Mouse (Mus musculus): Measurements from ENCODE around the gene Dot1l. TPM values are rescaled to one million over a fixed set of nuclear protein-coding genes. Genes with fewer than 3 reads are reported as not detected.
A peak's percentile ranks its signal among the peaks of the same experiment; 100 is the strongest.

Dot1l gene
- 13.6 and 19.3 TPM in 2 replicates for polyA plus RNA-seq (2014; fragmentation: Nextera tagmentation; extraction: Ambion mirVana)

DNA sequence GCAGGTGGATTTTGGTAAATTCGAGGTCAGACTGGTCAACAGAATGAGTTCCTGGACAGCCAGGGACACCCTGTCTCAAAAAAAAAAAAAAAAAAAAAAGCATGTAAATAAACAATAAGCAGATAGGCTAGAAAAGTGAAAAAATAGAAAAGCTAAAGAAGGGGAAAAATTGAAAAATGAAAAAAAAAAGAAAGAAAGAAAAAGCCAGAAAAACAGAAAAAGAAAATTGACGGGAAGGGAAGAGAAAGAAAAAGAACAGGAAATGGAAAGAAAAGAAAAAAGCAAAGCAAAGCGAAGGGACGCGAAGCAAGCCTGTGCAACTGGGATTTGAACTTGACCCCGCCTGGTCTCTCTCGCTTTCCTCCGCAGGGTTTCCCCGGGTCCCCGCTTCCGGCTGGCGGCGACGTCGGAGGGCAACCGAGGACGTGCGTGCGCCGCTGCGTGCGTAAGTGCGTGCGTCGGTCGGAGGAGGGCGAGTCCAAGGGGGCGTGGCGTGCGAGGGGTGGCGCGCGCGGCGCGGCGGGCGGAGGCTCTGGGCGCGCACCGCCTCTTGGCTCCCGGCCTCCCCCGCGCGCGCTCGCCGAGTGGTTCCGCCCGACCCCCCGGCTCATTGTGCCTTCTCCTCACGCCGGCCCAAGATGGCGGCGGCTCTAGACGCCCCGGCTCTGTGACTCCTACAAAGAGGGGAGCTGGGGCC lies at the start of gene Dot1l:
Dot1l (plus strand) TSS at position 613 of the 697 bp plus-strand sequence.
- Histone ChIP-seq H3K36me3 (ENCODE audit: control insufficient read depth, insufficient read depth, low read length) (no peaks in the 10 kb centered on the region), H3K9ac (ENCODE audit: low read length) (peak within 1 kb of the TSS; percentile 95), H3K27ac (ENCODE audit: low read depth, low read length) (peak within 1 kb of the TSS; percentile 77), H3K27me3 (replicated peaks; ENCODE audit: control insufficient read depth, insufficient read depth, low read length) (no peaks in the 10 kb centered on the region), H3K4me2 (ENCODE audit: low read length) (peak within 1 kb of the TSS; percentile 83), H3K4me1 (ENCODE audit: control insufficient read depth, insufficient read depth, low read length) (peaks cover 28% of the 10 kb centered on the region), H3K4me3 (ENCODE audit: low read depth, low read length) (peak within 1 kb of the TSS; percentile 97), H3K9me3 (replicated peaks; ENCODE audit: control insufficient read depth, low read length) (no peaks in the 10 kb centered on the region)
- ATAC-seq: peak; percentile 95
- DNase-seq (ENCODE audit: low spot score): peak; percentile 98
- 2% methylated on average over 35 of the region's 57 CpGs for WGBS

DNA sequence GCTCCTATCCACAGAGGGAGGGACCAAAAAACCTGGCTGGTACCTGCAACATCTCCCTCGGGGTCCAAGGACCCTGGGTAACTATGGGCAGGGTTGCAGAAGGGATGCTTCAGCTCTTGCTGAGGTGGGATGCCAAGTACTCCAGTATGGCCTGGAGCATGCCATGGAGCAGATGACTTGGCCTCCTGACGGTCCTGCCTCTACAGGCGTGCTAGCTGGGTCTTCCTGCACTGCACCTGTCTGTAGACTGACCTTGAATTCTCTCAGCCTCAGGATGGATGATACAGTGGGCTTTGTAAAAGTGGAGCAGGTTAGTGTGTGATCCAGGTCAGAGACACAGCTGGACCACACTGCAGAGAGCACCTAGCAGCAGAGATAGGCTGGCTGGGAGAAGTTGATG lies 49.5 kb upstream of the Dot1l start:
- H3K9ac ChIP-seq (ENCODE audit: low read length): no peak overlapping the region
- DNase-seq (ENCODE audit: low spot score) (no peak), ATAC-seq (no peak)
- peaks cover 52% of the 10 kb centered on the region for H3K36me3 ChIP-seq (ENCODE audit: control insufficient read depth, insufficient read depth, low read length)
- no peaks in the 10 kb centered on the region for H3K27me3 ChIP-seq (replicated peaks; ENCODE audit: control insufficient read depth, insufficient read depth, low read length)
- no peak overlapping the region for H3K4me3 ChIP-seq (ENCODE audit: low read depth, low read length)
- H3K4me1 ChIP-seq (ENCODE audit: control insufficient read depth, insufficient read depth, low read length): peaks cover 13% of the 10 kb centered on the region
- WGBS: 83% methylated on average over 3 of the region's 3 CpGs
- no peak overlapping the region for H3K4me2 ChIP-seq (ENCODE audit: low read length)
- H3K9me3 ChIP-seq (replicated peaks; ENCODE audit: control insufficient read depth, low read length): no peaks in the 10 kb centered on the region
- no peak overlapping the region for H3K27ac ChIP-seq (ENCODE audit: low read depth, low read length)

DNA sequence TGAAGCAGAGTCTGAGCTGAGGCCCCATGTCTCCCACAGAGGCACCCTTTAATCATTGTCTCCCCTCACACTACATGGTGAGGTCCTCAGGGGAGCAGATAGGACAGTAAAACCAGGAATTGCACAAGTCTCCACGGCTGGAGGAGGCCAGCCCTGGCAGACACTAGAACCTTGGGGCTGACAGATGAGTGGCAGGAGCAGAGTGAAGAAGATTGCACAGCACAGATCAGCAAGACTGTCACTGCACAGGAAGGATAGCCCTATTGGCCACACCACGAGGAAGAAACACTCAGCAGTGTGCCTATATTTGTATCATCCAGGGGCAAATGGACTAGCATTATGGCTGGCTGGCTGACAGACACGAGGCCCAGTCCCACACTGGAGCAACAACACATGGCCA lies 44.2 kb upstream of the Dot1l start:
- no peaks in the 10 kb centered on the region for H3K9me3 ChIP-seq (replicated peaks; ENCODE audit: control insufficient read depth, low read length)
- no peak overlapping the region for H3K27ac ChIP-seq (ENCODE audit: low read depth, low read length)
- ATAC-seq (no peak), DNase-seq (ENCODE audit: low spot score) (no peak)
- no peak overlapping the region for H3K4me3 ChIP-seq (ENCODE audit: low read depth, low read length)
- H3K4me2 ChIP-seq (ENCODE audit: low read length): no peak overlapping the region
- no peak overlapping the region for H3K9ac ChIP-seq (ENCODE audit: low read length)
- no peaks in the 10 kb centered on the region for H3K4me1 ChIP-seq (ENCODE audit: control insufficient read depth, insufficient read depth, low read length)
- H3K27me3 ChIP-seq (replicated peaks; ENCODE audit: control insufficient read depth, insufficient read depth, low read length): no peaks in the 10 kb centered on the region
- 93% methylated on average over 3 of the region's 3 CpGs for WGBS
- H3K36me3 ChIP-seq (ENCODE audit: control insufficient read depth, insufficient read depth, low read length): peaks cover 100% of the 10 kb centered on the region

DNA sequence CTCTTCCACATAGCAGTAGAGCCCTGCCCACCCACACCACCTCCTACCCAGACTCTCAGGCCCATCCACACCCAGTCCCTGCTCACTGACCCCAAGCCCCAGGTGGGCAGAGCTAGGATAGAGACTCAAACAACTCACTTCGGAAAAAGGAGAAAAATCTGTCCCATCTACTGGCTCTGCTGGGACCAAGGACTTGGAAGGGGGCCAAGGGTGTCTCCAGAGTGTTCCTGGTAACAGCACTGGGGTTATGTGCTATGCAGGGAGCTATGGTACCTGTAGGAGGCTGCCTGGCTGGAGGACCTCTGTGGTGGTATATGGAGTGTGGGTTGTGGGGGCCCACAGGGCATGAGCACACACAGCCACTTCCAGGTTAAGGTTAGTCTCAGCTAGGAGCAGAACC lies 37.7 kb upstream of the Dot1l start:
- Histone ChIP-seq H3K4me2 (ENCODE audit: low read length) (no peak overlapping the region), H3K27me3 (replicated peaks; ENCODE audit: control insufficient read depth, insufficient read depth, low read length) (no peaks in the 10 kb centered on the region), H3K27ac (ENCODE audit: low read depth, low read length) (no peak overlapping the region), H3K9ac (ENCODE audit: low read length) (no peak overlapping the region), H3K4me3 (ENCODE audit: low read depth, low read length) (no peak overlapping the region), H3K4me1 (ENCODE audit: control insufficient read depth, insufficient read depth, low read length) (no peaks in the 10 kb centered on the region), H3K9me3 (replicated peaks; ENCODE audit: control insufficient read depth, low read length) (no peaks in the 10 kb centered on the region), H3K36me3 (ENCODE audit: control insufficient read depth, insufficient read depth, low read length) (peaks cover 100% of the 10 kb centered on the region)
- ATAC-seq (no peak), DNase-seq (ENCODE audit: low spot score) (no peak)
- 100% methylated on average over 1 of the region's 1 CpGs for WGBS

DNA sequence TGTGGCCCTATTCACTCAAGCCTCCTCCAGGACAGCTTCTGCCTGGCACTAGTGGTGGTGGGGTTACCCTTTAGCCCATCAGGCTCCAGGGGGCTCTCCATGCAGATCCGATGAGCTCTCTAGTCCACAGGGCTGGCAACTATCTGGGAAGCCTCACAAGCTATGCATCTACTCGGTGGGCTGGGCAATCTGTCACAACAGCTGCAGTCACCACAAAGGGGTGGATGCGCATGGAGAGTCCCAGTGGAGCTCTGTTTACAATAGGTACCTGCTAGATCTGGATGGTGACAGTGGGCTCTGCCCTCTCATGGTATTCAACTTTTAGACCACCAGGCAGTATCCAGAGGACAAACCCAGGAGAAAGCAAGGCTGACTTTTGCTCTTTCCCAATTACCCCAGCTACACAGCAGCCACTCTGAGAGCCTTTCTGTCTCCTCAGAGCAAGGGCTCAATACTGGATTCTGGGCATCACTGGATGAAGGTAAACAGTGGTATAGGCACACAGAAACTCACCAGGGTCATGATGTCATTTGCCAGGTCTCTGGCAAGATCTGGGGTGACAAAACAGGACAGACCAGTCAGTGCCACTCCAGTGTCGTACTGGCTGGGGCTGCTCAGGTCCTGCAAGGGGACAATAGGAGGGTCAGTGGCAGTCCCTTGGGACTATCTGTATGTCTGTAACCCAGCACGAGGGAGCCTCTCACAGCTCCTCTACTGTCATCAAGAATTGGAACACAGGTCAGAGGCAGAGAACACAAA lies 27.5 kb upstream of the Dot1l start:
- H3K4me2 ChIP-seq (ENCODE audit: low read length): no peak overlapping the region
- H3K36me3 ChIP-seq (ENCODE audit: control insufficient read depth, insufficient read depth, low read length): peaks cover 94% of the 10 kb centered on the region
- H3K9ac ChIP-seq (ENCODE audit: low read length): no peak overlapping the region
- no peaks in the 10 kb centered on the region for H3K27me3 ChIP-seq (replicated peaks; ENCODE audit: control insufficient read depth, insufficient read depth, low read length)
- no peak overlapping the region for H3K27ac ChIP-seq (ENCODE audit: low read depth, low read length)
- 92% methylated on average over 5 of the region's 5 CpGs for WGBS
- H3K9me3 ChIP-seq (replicated peaks; ENCODE audit: control insufficient read depth, low read length): no peaks in the 10 kb centered on the region
- no peak for DNase-seq (ENCODE audit: low spot score)
- H3K4me1 ChIP-seq (ENCODE audit: control insufficient read depth, insufficient read depth, low read length): no peaks in the 10 kb centered on the region
- ATAC-seq: no peak
- no peak overlapping the region for H3K4me3 ChIP-seq (ENCODE audit: low read depth, low read length)

DNA sequence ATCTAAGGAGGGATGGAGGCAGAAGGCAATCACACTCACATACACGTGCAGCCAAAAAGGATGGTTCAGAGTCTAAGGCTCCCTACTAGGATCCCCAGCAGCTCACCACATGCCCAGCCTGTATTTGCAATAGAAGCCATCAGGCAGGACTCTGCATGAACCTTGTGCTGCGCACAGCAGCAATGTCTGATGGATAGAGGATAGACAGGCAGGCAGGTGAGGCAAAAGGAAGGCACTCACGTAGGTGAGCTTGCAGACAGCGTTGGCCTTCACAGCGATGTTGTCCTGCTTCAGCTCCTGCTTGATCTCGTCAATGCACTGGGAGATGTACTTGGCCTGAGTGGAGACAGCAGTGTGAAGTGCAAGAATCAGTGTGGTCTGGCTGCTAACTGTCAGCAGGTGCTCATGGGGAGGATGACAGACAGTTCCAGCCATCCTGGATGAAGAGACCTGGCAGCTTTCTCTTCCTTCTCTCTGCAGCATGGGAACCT lies 22.4 kb upstream of the Dot1l start:
- no peak overlapping the region for H3K4me3 ChIP-seq (ENCODE audit: low read depth, low read length)
- no peak overlapping the region for H3K27ac ChIP-seq (ENCODE audit: low read depth, low read length)
- peaks cover 60% of the 10 kb centered on the region for H3K36me3 ChIP-seq (ENCODE audit: control insufficient read depth, insufficient read depth, low read length)
- no peak overlapping the region for H3K4me2 ChIP-seq (ENCODE audit: low read length)
- H3K9me3 ChIP-seq (replicated peaks; ENCODE audit: control insufficient read depth, low read length): no peaks in the 10 kb centered on the region
- DNase-seq (ENCODE audit: low spot score) (no peak), ATAC-seq (no peak)
- no peaks in the 10 kb centered on the region; the same call in 1 of the 2 replicates for H3K4me1 ChIP-seq (ENCODE audit: control insufficient read depth, insufficient read depth, low read length)
- no peak overlapping the region for H3K9ac ChIP-seq (ENCODE audit: low read length)
- 95% methylated on average over 6 of the region's 6 CpGs for WGBS
- no peaks in the 10 kb centered on the region for H3K27me3 ChIP-seq (replicated peaks; ENCODE audit: control insufficient read depth, insufficient read depth, low read length)

DNA sequence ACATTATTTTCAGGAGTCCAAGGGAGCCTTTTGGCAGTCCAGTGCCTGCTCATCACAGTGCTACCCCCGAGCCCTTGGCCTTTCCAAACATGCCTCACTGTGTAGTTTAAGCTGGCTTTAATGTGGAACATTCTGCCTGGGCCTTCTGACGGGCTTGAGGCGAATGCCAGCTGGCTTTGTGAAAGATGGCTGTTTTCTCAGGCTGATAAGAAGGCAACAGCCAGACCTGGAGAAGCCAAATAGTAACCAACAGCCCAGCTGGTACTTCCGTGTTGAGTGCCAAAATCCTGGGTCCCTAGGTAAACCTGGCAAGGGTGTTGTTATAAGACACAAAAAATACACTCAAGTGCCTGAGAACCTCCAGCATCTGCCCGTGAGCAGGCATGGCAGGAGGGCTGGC lies 18.3 kb upstream of the Dot1l start:
- peak overlapping the region; percentile 55 for H3K27ac ChIP-seq (ENCODE audit: low read depth, low read length)
- ATAC-seq (peak; percentile 16; the same call in 1 of the 2 replicates), DNase-seq (ENCODE audit: low spot score) (peak; percentile 60)
- WGBS: 74% methylated on average over 5 of the region's 5 CpGs
- H3K9ac ChIP-seq (ENCODE audit: low read length): no peak overlapping the region
- no peak overlapping the region for H3K4me2 ChIP-seq (ENCODE audit: low read length)
- H3K9me3 ChIP-seq (replicated peaks; ENCODE audit: control insufficient read depth, low read length): no peaks in the 10 kb centered on the region
- no peaks in the 10 kb centered on the region for H3K27me3 ChIP-seq (replicated peaks; ENCODE audit: control insufficient read depth, insufficient read depth, low read length)
- H3K4me1 ChIP-seq (ENCODE audit: control insufficient read depth, insufficient read depth, low read length): peaks cover 18% of the 10 kb centered on the region
- H3K4me3 ChIP-seq (ENCODE audit: low read depth, low read length): no peak overlapping the region
- H3K36me3 ChIP-seq (ENCODE audit: control insufficient read depth, insufficient read depth, low read length): peaks cover 23% of the 10 kb centered on the region

DNA sequence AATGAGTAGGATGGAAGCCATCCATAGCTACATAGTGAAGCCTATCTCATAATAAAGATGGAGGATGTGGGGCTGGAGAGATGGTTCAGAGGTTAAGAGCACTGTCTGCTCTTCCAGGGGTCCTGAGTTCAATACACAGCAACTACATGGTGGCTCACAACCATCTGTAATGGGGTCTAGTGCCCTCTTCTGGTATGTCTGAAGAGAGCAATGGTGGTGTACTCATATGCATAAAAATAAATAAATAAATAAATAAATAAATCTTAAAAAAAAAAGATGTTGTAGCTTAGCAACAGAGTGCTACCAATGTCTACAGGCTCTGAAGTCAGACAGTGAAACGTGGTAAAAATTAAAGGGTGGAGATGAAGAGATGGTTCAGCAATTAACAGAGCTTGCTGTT lies 16.3 kb upstream of the Dot1l start:
- DNase-seq (ENCODE audit: low spot score) (no peak), ATAC-seq (no peak)
- Histone ChIP-seq H3K9ac (ENCODE audit: low read length) (no peak overlapping the region), H3K9me3 (replicated peaks; ENCODE audit: control insufficient read depth, low read length) (no peaks in the 10 kb centered on the region), H3K36me3 (ENCODE audit: control insufficient read depth, insufficient read depth, low read length) (peaks cover 7% of the 10 kb centered on the region; the same call in 1 of the 2 replicates), H3K27ac (ENCODE audit: low read depth, low read length) (no peak overlapping the region), H3K27me3 (replicated peaks; ENCODE audit: control insufficient read depth, insufficient read depth, low read length) (no peaks in the 10 kb centered on the region), H3K4me3 (ENCODE audit: low read depth, low read length) (no peak overlapping the region), H3K4me2 (ENCODE audit: low read length) (no peak overlapping the region), H3K4me1 (ENCODE audit: control insufficient read depth, insufficient read depth, low read length) (peaks cover 18% of the 10 kb centered on the region)
- WGBS: 75% methylated on average over 1 of the region's 1 CpGs

DNA sequence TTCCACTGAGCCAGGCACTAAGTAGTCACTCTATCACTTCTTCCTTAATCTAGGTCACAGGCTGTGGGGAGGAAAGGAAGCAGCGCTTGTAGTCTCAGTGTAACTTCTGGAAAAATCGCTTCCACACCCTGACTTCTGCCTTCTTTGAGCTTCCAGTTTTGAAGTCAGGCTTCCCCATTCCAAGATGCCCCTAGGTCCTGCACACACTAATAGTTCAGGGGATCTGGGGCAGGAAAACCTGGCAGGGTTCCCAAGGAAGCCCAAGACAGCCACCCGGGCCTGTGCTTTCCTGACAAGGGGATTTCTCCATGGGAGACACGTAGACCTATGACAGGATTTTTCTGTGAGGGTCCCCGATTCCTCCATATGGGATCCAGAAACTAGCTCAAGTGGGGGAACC lies 13.9 kb upstream of the Dot1l start:
- Histone ChIP-seq H3K36me3 (ENCODE audit: control insufficient read depth, insufficient read depth, low read length) (0 out of 2 replicates have a peak, but pooled peaks cover 7% of the 10 kb centered on the region), H3K27me3 (replicated peaks; ENCODE audit: control insufficient read depth, insufficient read depth, low read length) (no peaks in the 10 kb centered on the region), H3K27ac (ENCODE audit: low read depth, low read length) (no peak overlapping the region), H3K4me3 (ENCODE audit: low read depth, low read length) (peak overlapping the region; percentile 98), H3K4me1 (ENCODE audit: control insufficient read depth, insufficient read depth, low read length) (peaks cover 18% of the 10 kb centered on the region), H3K9ac (ENCODE audit: low read length) (peak overlapping the region; percentile 97), H3K9me3 (replicated peaks; ENCODE audit: control insufficient read depth, low read length) (no peaks in the 10 kb centered on the region), H3K4me2 (ENCODE audit: low read length) (peak overlapping the region; percentile 97)
- ATAC-seq (no peak), DNase-seq (ENCODE audit: low spot score) (no peak)
- 44% methylated on average over 5 of the region's 5 CpGs for WGBS
